Mouse (Mus musculus) embryonic facial prominence, embryonic 10.5 days (tissue): Measurements from ENCODE around the gene Mgat1. TPM values are rescaled to one million over a fixed set of nuclear protein-coding genes. Genes with fewer than 3 reads are reported as not detected.
"Not testable (repeated sequence)": the region's sequence is repeated elsewhere in the genome, so short reads cannot be mapped to it uniquely, and the experiment has no call there.

Experiments
- DNase-seq: peaks from one replicate; pipeline ENCODE4 v3.0.0-alpha.2; 2017; ENCODE audit warnings: low spot score
- H3K27ac ChIP-seq: fragments of 300-500 bp; sonication (generic); replicated peaks from 2 replicates; pipeline ENCODE4 v1.5.1; 2016; ENCODE audit warnings: mild to moderate bottlenecking
- H3K27me3 ChIP-seq: fragments of 300-500 bp; sonication (generic); replicated peaks from 2 replicates; pipeline ENCODE4 v1.6.1; 2016; ENCODE audit warnings: low read depth, mild to moderate bottlenecking; ENCODE audit not compliant: poor library complexity, severe bottlenecking
- H3K36me3 ChIP-seq: fragments of 300-500 bp; sonication (generic); replicated peaks from 2 replicates; pipeline ENCODE4 v1.6.1; 2016; ENCODE audit warnings: mild to moderate bottlenecking, moderate library complexity
- H3K4me1 ChIP-seq: fragments of 300-500 bp; sonication (generic); 2 replicates; pipeline ENCODE4 v1.6.1; 2016
- H3K4me3 ChIP-seq: fragments of 300-500 bp; sonication (generic); 2 replicates; pipeline ENCODE4 v1.5.1; 2016; ENCODE audit warnings: mild to moderate bottlenecking, moderate library complexity
- H3K9me3 ChIP-seq: fragments of 300-500 bp; sonication (generic); 2 replicates; pipeline ENCODE4 v1.6.1; 2016; ENCODE audit warnings: mild to moderate bottlenecking
- WGBS: fragments of 180-500 bp; shearing (Covaris S2); methylation state at CpG from one replicate; pipeline ENCODE4 v1.1.7; 2016; 5-methylcytosine and 5-hydroxymethylcytosine counted together
- polyA plus RNA-seq: library from polyadenylated mRNA; unstranded; fragments of >200 nt; fragmentation: Nextera tagmentation; extraction: Ambion mirVana; gene quantifications from 2 replicates; pipeline ENCODE4 v1.2.1, GENCODE M21; 2016

Gene Mgat1
- polyA plus RNA-seq, 1 experiment from 2014 or later, result 34.8 TPM

- 29% methylated on average over 7 of the region's 7 CpGs for WGBS
- Histone ChIP-seq H3K4me3 (no peak overlapping the region), H3K4me1 (no peaks in the 10 kb centered on the region), H3K27me3 (no peaks in the 10 kb centered on the region), H3K9me3 (no peaks in the 10 kb centered on the region), H3K27ac (no peak overlapping the region), H3K36me3 (no peaks in the 10 kb centered on the region)
- DNase-seq, result peak; percentile 54
Observed at GRCm38 (mm10) chr11:49271334-49271733, 27.3 kb downstream of the Mgat1 start.

- Histone ChIP-seq H3K4me3 (no peak overlapping the region), H3K27ac (no peak overlapping the region), H3K27me3 (no peaks in the 10 kb centered on the region), H3K9me3 (no peaks in the 10 kb centered on the region), H3K4me1 (no peaks in the 10 kb centered on the region), H3K36me3 (no peaks in the 10 kb centered on the region)
- 80% methylated on average over 11 of the region's 11 CpGs for WGBS
- DNase-seq, result no peak
Observed at GRCm38 (mm10) chr11:49273834-49274519, 30.0 kb downstream of the Mgat1 start.

GRCm38 (mm10) chr11:49278222-49278621 is 34.2 kb downstream of the Mgat1 start, which contains the start of gene Olfr1393:
Gene Olfr1393 (plus strand): TSS chr11:49278304.
- Histone ChIP-seq H3K27me3 (no peaks in the 10 kb centered on the region), H3K9me3 (no peaks in the 10 kb centered on the region), H3K4me3 (no peak within 1 kb of the TSS), H3K27ac (no peak within 1 kb of the TSS), H3K4me1 (no peaks in the 10 kb centered on the region), H3K36me3 (no peaks in the 10 kb centered on the region)
- 81% methylated on average over 3 of the region's 3 CpGs for WGBS
- no peak for DNase-seq

- not testable (repeated sequence) for H3K27me3 ChIP-seq, DNase-seq, H3K4me3 ChIP-seq, H3K36me3 ChIP-seq, H3K27ac ChIP-seq, H3K9me3 ChIP-seq, H3K4me1 ChIP-seq
- WGBS, result 56% methylated on average over 1 of the region's 1 CpGs
Observed at GRCm38 (mm10) chr11:49284982-49285381, 41.0 kb downstream of the Mgat1 start, which contains the start of gene Olfr1392. Gene Olfr1392 (plus strand): TSS chr11:49285282.

GRCm38 (mm10) chr11:49287251-49287650 is 43.3 kb downstream of the Mgat1 start:
- Histone ChIP-seq H3K9me3 (no peaks in the 10 kb centered on the region), H3K4me1 (no peaks in the 10 kb centered on the region), H3K27ac (no peak overlapping the region), H3K4me3 (no peak overlapping the region), H3K36me3 (no peaks in the 10 kb centered on the region), H3K27me3 (no peaks in the 10 kb centered on the region)
- 76% methylated on average over 2 of the region's 2 CpGs for WGBS
- DNase-seq, result no peak

GRCm38 (mm10) chr11:49292777-49293176 is 48.8 kb downstream of the Mgat1 start:
- Histone ChIP-seq H3K27me3 (no peaks in the 10 kb centered on the region), H3K9me3 (no peaks in the 10 kb centered on the region), H3K4me1 (no peaks in the 10 kb centered on the region), H3K4me3 (no peak overlapping the region), H3K36me3 (no peaks in the 10 kb centered on the region), H3K27ac (no peak overlapping the region)
- DNase-seq, result no peak
- 84% methylated on average over 3 of the region's 3 CpGs for WGBS

- no peaks in the 10 kb centered on the region for H3K36me3 ChIP-seq
- DNase-seq, result no peak
- no peak within 1 kb of the TSS for H3K27ac ChIP-seq
- no peaks in the 10 kb centered on the region for H3K27me3 ChIP-seq
- H3K4me1 ChIP-seq, result no peaks in the 10 kb centered on the region
- H3K4me3 ChIP-seq, result no peak within 1 kb of the TSS
- no peaks in the 10 kb centered on the region for H3K9me3 ChIP-seq
Observed at GRCm38 (mm10) chr11:49304441-49304840, 60.5 kb downstream of the Mgat1 start, which contains the start of gene Olfr10. Gene Olfr10 (plus strand): TSS chr11:49304741.

GRCm38 (mm10) chr11:49308547-49308946 is 64.6 kb downstream of the Mgat1 start:
- H3K4me3 ChIP-seq, H3K9me3 ChIP-seq, DNase-seq, H3K27ac ChIP-seq, H3K4me1 ChIP-seq, H3K36me3 ChIP-seq, H3K27me3 ChIP-seq: not testable (repeated sequence)
- WGBS, result 87% methylated on average over 5 of the region's 5 CpGs

Other genes starting within 250 kb of the Mgat1 start
- 0.16 and 0.20 TPM in 2 replicates for gene 9930111J21Rik2, start 192.9 kb upstream of the Mgat1 start, polyA plus RNA-seq
- not detected in 2 replicates for gene Tgtp2, start 180.0 kb upstream of the Mgat1 start, polyA plus RNA-seq
- 0.18 and 0.19 TPM in 2 replicates for gene Ifi47, start 167.6 kb upstream of the Mgat1 start, polyA plus RNA-seq
- gene Olfr1396, start 129.3 kb upstream of the Mgat1 start, polyA plus RNA-seq, result not detected in 2 replicates
- not detected in 2 replicates for gene Olfr1395, start 101.9 kb upstream of the Mgat1 start, polyA plus RNA-seq
- gene Olfr1394, start 89.8 kb upstream of the Mgat1 start, polyA plus RNA-seq, result not detected in 2 replicates
- 0.23 and 0.31 TPM in 2 replicates for gene Btnl9, start 57.0 kb upstream of the Mgat1 start, polyA plus RNA-seq
- 46.8 and 50.0 TPM in 2 replicates for gene Zfp62, start 40.9 kb upstream of the Mgat1 start, polyA plus RNA-seq
- 0.10 TPM in 1 of 2 replicates, not detected in the other for gene Olfr1393, start 34.1 kb downstream of the Mgat1 start, polyA plus RNA-seq
- 0.06 TPM in 1 of 2 replicates, not detected in the other for gene Olfr1392, start 41.1 kb downstream of the Mgat1 start, polyA plus RNA-seq
- gene Olfr10, start 60.5 kb downstream of the Mgat1 start, polyA plus RNA-seq, result not detected in 2 replicates
- not detected in 2 replicates for gene Olfr1391, start 78.6 kb downstream of the Mgat1 start, polyA plus RNA-seq
- not detected in 2 replicates for gene Olfr1390, start 91.0 kb downstream of the Mgat1 start, polyA plus RNA-seq
- gene Olfr1389, start 178.9 kb downstream of the Mgat1 start, polyA plus RNA-seq, result not detected in 2 replicates
- 0.42 and 0.57 TPM in 2 replicates for gene Olfr1388, start 192.4 kb downstream of the Mgat1 start, polyA plus RNA-seq
- not detected in 2 replicates for gene Olfr1387, start 211.2 kb downstream of the Mgat1 start, polyA plus RNA-seq
- gene Olfr1386, start 220.9 kb downstream of the Mgat1 start, polyA plus RNA-seq, result not detected in 2 replicates
- not detected in 2 replicates for gene Olfr1385, start 244.9 kb downstream of the Mgat1 start, polyA plus RNA-seq